ENCODE assay signal across 21 mouse cellular contexts in the genomic region with DNA sequence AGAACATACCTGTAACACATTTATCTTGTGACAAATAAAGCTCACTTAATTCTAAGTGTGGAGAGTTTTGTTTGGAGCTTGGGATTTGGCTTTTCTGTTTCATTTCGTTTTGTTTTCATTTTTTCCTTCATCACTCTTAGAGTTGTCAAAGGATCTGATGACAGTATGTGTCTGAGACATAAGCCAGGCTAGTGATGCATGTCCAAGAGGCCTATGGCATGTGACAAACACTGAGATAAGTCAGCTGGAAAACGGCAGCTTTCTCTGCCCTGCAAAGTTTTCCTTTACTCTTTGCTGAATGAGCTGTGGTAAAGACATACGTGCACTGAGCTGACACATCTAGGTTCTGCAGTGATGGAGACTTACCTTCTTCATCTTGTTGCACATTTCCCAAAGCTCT. TPM values are rescaled to one million over a fixed set of nuclear protein-coding genes. Genes with fewer than 3 reads are reported as not detected.
A peak's percentile ranks its signal among the peaks of the same experiment; 100 is the strongest.
DNase-seq lines count a peak whose midpoint lies in the region; ATAC-seq and TF ChIP-seq lines count a peak whose summit lies in the region.
"Had no signal": no experiment of that assay in that cellular context is flagged by ENCODE, and none has a peak within 500 bp of the region (broad histone marks: within the 10 kb centered on the region; RNA-seq: fewer than 3 reads in every experiment).

No protein-coding gene starts in this region.

- WGBS in lung, embryonic 15.5 days = 29% methylated on average over 3 of the region's 3 CpGs
- WGBS in lung, adult 2 months = 43% methylated on average over 3 of the region's 3 CpGs
- WGBS in heart, embryonic 16.5 days = 9% methylated on average over 3 of the region's 3 CpGs
- WGBS in midbrain, embryonic 16.5 days = 65% methylated on average over 3 of the region's 3 CpGs

- ATAC-seq in lung, embryonic 15.5 days (ENCODE audit: borderline replicate concordance, extremely low read depth, low FRiP score, low TSS enrichment) = peak; percentile 89; the same call in 1 of the 2 replicates
- ATAC-seq in heart, embryonic 16.5 days (replicated peaks; ENCODE audit: extremely low read depth, insufficient read depth, low FRiP score) = peak; percentile 88
- ATAC-seq in monocyte, adult 5-6 weeks (replicated peaks; ENCODE audit: insufficient number of reproducible peaks, low FRiP score, low TSS enrichment, poor library complexity, severe bottlenecking) = no peak
- no peak for ATAC-seq in midbrain, embryonic 16.5 days
- ATAC-seq: forebrain, embryonic 13.5 days; hindbrain, postnatal 0 days had no signal

- no peaks in the 10 kb centered on the region for H3K36me3 ChIP-seq in lung, embryonic 15.5 days
- H3K36me3 ChIP-seq in heart, embryonic 16.5 days (ENCODE audit: control insufficient read depth, insufficient read depth) = no peaks in the 10 kb centered on the region
- no peaks in the 10 kb centered on the region for H3K36me3 ChIP-seq in midbrain, embryonic 16.5 days (ENCODE audit: control insufficient read depth, insufficient read depth, low read length)
- H3K36me3 ChIP-seq: embryonic facial prominence, embryonic 12.5 days; hindbrain, embryonic 10.5 days; midbrain, embryonic 12.5 days; neural tube, embryonic 15.5 days had no signal

- H3K4me2 ChIP-seq in lung, embryonic 15.5 days = no peak overlapping the region
- peak overlapping the region; percentile 24 for H3K4me2 ChIP-seq in heart, embryonic 16.5 days (ENCODE audit: low read depth, low read length)
- no peak overlapping the region for H3K4me2 ChIP-seq in midbrain, embryonic 16.5 days (ENCODE audit: low read length)
- H3K4me2 ChIP-seq: embryonic facial prominence, embryonic 12.5 days; forebrain, embryonic 13.5 days; midbrain, embryonic 12.5 days; neural tube, embryonic 15.5 days had no signal

- H3K9ac ChIP-seq in lung, embryonic 15.5 days = no peak overlapping the region
- no peak overlapping the region for H3K9ac ChIP-seq in heart, embryonic 16.5 days (ENCODE audit: low read length)
- H3K9ac ChIP-seq in midbrain, embryonic 16.5 days (ENCODE audit: low read depth, low read length) = no peak overlapping the region
- H3K9ac ChIP-seq: embryonic facial prominence, embryonic 12.5 days; forebrain, embryonic 13.5 days; liver, embryonic 14.5 days; midbrain, embryonic 12.5 days; neural tube, embryonic 15.5 days had no signal

- TF ChIP-seq POLR2A in lung, adult 2 months (IDR thresholded peaks at IDR 0.05; ENCODE audit: borderline replicate concordance, extremely low read depth, low read depth, low read length) = no peak

- no peak for DNase-seq in lung, adult 2 months
- DNase-seq in lung, postnatal 14 days = peak; percentile 41
- DNase-seq in natural killer cell, adult 2 months (ENCODE audit: low spot score in 2 of 2) = no peak
- DNase-seq: cerebellum, adult 2 months; gastrocnemius, postnatal 36 days; kidney, adult 11 months; right cerebral cortex, postnatal 25 days; thymus, postnatal 25 days had no signal

- H3K27ac ChIP-seq in lung, embryonic 15.5 days = no peak overlapping the region
- H3K27ac ChIP-seq in heart, embryonic 16.5 days (ENCODE audit: low read length) = 0 out of 2 replicates have a peak overlapping the region, but pooled peaks have one; percentile 24
- no peak overlapping the region for H3K27ac ChIP-seq in midbrain, embryonic 16.5 days (ENCODE audit: low read length)
- H3K27ac ChIP-seq: embryonic facial prominence, embryonic 12.5 days; forebrain, embryonic 13.5 days; hindbrain, embryonic 10.5 days; hindbrain, postnatal 0 days; liver, embryonic 14.5 days; midbrain, embryonic 12.5 days; neural tube, embryonic 15.5 days had no signal

- no peak overlapping the region for H3K4me3 ChIP-seq in lung, embryonic 15.5 days
- no peak overlapping the region for H3K4me3 ChIP-seq in lung, adult 2 months (replicated peaks; ENCODE audit: extremely low read depth, low read depth, low read length)
- no peak overlapping the region for H3K4me3 ChIP-seq in heart, embryonic 16.5 days (ENCODE audit: low read length)
- no peak overlapping the region for H3K4me3 ChIP-seq in midbrain, embryonic 16.5 days (ENCODE audit: low read depth, low read length)
- H3K4me3 ChIP-seq: embryonic facial prominence, embryonic 12.5 days; erythroblast, embryonic 14.5 days; forebrain, embryonic 13.5 days; hindbrain, embryonic 10.5 days; midbrain, embryonic 12.5 days; myocyte; neural tube, embryonic 15.5 days had no signal

- no peaks in the 10 kb centered on the region for H3K27me3 ChIP-seq in lung, embryonic 15.5 days
- H3K27me3 ChIP-seq in heart, embryonic 16.5 days (ENCODE audit: control insufficient read depth, insufficient read depth, low read length) = peaks cover 20% of the 10 kb centered on the region
- no peaks in the 10 kb centered on the region for H3K27me3 ChIP-seq in midbrain, embryonic 16.5 days (ENCODE audit: control insufficient read depth, insufficient read depth, low read depth, low read length)
- H3K27me3 ChIP-seq: embryonic facial prominence, embryonic 12.5 days; forebrain, embryonic 13.5 days; midbrain, embryonic 12.5 days; neural tube, embryonic 15.5 days had no signal

- TF ChIP-seq CTCF in lung, adult 2 months (IDR thresholded peaks at IDR 0.05; ENCODE audit: insufficient read depth, low read length) = no peak

- H3K4me1 ChIP-seq in lung, embryonic 15.5 days = no peaks in the 10 kb centered on the region; the same call in 1 of the 2 replicates
- peaks cover 11% of the 10 kb centered on the region for H3K4me1 ChIP-seq in lung, adult 2 months (ENCODE audit: control insufficient read depth, insufficient read depth, low read length)
- H3K4me1 ChIP-seq in heart, embryonic 16.5 days (ENCODE audit: control insufficient read depth, insufficient read depth, low read length) = peaks cover 14% of the 10 kb centered on the region
- H3K4me1 ChIP-seq in midbrain, embryonic 16.5 days (ENCODE audit: control insufficient read depth, insufficient read depth, low read length) = no peaks in the 10 kb centered on the region
- H3K4me1 ChIP-seq: embryonic facial prominence, embryonic 12.5 days; forebrain, embryonic 13.5 days; hindbrain, embryonic 10.5 days; midbrain, embryonic 12.5 days; neural tube, embryonic 15.5 days had no signal

- no peaks in the 10 kb centered on the region for H3K9me3 ChIP-seq in lung, embryonic 15.5 days
- no peaks in the 10 kb centered on the region for H3K9me3 ChIP-seq in heart, embryonic 16.5 days (replicated peaks; ENCODE audit: control insufficient read depth, low read length)
- H3K9me3 ChIP-seq in midbrain, embryonic 16.5 days (replicated peaks; ENCODE audit: control insufficient read depth, low read length, poor library complexity, severe bottlenecking) = no peaks in the 10 kb centered on the region
- H3K9me3 ChIP-seq: embryonic facial prominence, embryonic 12.5 days; forebrain, embryonic 13.5 days; hindbrain, embryonic 10.5 days; midbrain, embryonic 12.5 days; neural tube, embryonic 15.5 days had no signal

RNA-seq across cellular contexts. Expression of gene Nampt, which starts 58.3 kb away (rescaled TPM):
- 27.1 and 28.3 TPM in 2 replicates for polyA plus RNA-seq in lung, embryonic 15.5 days (2015; fragmentation: Nextera tagmentation; extraction: Ambion mirVana)
- 11.4 and 22.2 TPM in 2 replicates for polyA plus RNA-seq in lung, adult 2 months (2012; rRNA removed)
- 20.2 and 21.8 TPM in 2 replicates for polyA plus RNA-seq in heart, embryonic 16.5 days (2015; fragmentation: Nextera tagmentation; extraction: Ambion mirVana)
- 32.6 to 76.0 TPM (median 65.6 TPM) in 3 replicates for total RNA-seq in monocyte, adult 5-6 weeks (2017)
- 35.7 and 37.0 TPM in 2 replicates for polyA plus RNA-seq in midbrain, embryonic 16.5 days (2015; fragmentation: Nextera tagmentation; extraction: Ambion mirVana)

Comparison
In these comparisons a context has a peak if more than half of its experiments do, and no peak if none do; other contexts are left out.
1. ATAC-seq: peak in lung, embryonic 15.5 days (single experiment) and heart, embryonic 16.5 days (single experiment); none in monocyte, adult 5-6 weeks (single experiment) and midbrain, embryonic 16.5 days (single experiment).